7 mouse cellular contexts compared by ENCODE assay signal in the genomic region with DNA sequence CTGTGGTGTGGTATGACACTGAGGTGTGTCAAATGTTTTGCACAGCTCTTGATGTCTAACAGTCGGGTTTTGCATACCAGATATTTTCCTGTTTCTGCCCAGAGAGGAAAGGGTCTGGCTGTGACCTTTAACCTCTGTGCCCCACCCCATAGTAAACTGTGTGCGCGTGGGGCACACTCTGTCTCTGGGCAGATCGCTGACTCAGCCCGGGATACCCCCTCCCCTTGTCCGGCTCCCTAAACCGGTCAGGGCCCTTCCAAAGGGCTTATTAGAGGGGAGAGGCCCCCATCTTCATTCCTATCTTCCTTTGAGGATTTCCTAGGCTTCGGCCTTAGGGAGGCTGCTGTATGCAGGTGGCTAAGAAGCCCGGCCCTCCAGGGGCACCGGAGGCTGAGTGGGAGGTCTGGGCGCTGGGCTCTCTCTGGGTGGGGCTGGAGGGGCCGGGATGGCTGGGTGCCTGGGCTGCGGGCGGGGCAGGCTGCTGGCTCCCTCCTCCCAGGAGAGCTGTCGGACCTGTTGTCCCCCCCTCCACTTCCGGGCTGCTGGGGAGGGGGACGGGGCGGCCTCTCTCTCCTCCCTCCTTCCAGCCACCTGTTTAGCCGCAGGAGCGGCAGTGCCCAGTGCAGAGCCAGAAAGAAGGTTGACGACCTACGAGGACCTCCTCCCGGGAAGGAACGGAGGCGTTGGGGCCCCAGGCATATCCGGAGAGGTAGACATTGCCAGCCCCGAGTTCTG. TPM values are rescaled to one million over a fixed set of nuclear protein-coding genes. Genes with fewer than 3 reads are reported as not detected.
A peak's percentile ranks its signal among the peaks of the same experiment; 100 is the strongest.
DNase-seq lines count a peak whose midpoint lies in the region; ATAC-seq and TF ChIP-seq lines count a peak whose summit lies in the region.

A gene (plus strand): TSS at position 620 of the 735 bp plus-strand sequence.

- no peaks in the 10 kb centered on the region for H3K9me3 ChIP-seq in CH12.LX (replicated peaks; ENCODE audit: low read length)
- no peaks in the 10 kb centered on the region for H3K9me3 ChIP-seq in hindbrain, embryonic 14.5 days (ENCODE audit: control insufficient read depth, low read length)
- H3K9me3 ChIP-seq in liver, embryonic 11.5 days (ENCODE audit: control insufficient read depth, low read length) = no peaks in the 10 kb centered on the region
- no peaks in the 10 kb centered on the region for H3K9me3 ChIP-seq in midbrain, postnatal 0 days (ENCODE audit: low read length)

- peak within 1 kb of the TSS; percentile 81 for H3K9ac ChIP-seq in CH12.LX (ENCODE audit: insufficient read depth, low read depth)
- 0 out of 2 replicates have a peak within 1 kb of the TSS, but pooled peaks have one; percentile 1 for H3K9ac ChIP-seq in hindbrain, embryonic 14.5 days
- H3K9ac ChIP-seq in liver, embryonic 11.5 days (ENCODE audit: low read depth, low read length) = peak within 1 kb of the TSS; percentile 66
- H3K9ac ChIP-seq in midbrain, postnatal 0 days (replicated peaks; ENCODE audit: low read length, poor library complexity, severe bottlenecking) = no peak within 1 kb of the TSS; the same call in 1 of the 2 replicates

- TF ChIP-seq CTCF in CH12.LX (conservative IDR thresholded peaks at IDR 0.05 in 1 of 2, IDR thresholded peaks at IDR 0.05 in 1 of 2; ENCODE audit: low read depth in 2 of 2, low read length in 2 of 2) = no peak
- no peak for TF ChIP-seq CTCF in midbrain, postnatal 0 days (IDR thresholded peaks at IDR 0.05)

- peaks cover 7 to 32% of the 10 kb centered on the region in 2 experiments for H3K4me1 ChIP-seq in CH12.LX (ENCODE audit: control insufficient read depth in 1 of 2, insufficient read depth in 2 of 2)
- peaks cover 12% of the 10 kb centered on the region; the same call in 1 of the 2 replicates for H3K4me1 ChIP-seq in hindbrain, embryonic 14.5 days (replicated peaks; ENCODE audit: control insufficient read depth, insufficient read depth, low read length)
- H3K4me1 ChIP-seq in liver, embryonic 11.5 days (replicated peaks; ENCODE audit: control insufficient read depth, insufficient read depth, low read length) = peaks cover 14% of the 10 kb centered on the region
- no peaks in the 10 kb centered on the region for H3K4me1 ChIP-seq in midbrain, postnatal 0 days (ENCODE audit: insufficient read depth, low read length)

- no peak for DNase-seq in CH12.LX (ENCODE audit: extremely low read depth)
- no peak for DNase-seq in hindbrain, embryonic 14.5 days (ENCODE audit: low spot score)
- peak; percentile 62 for DNase-seq in liver, embryonic 11.5 days (ENCODE audit: low spot score)
- no peak for DNase-seq in midbrain, postnatal 0 days (ENCODE audit: low spot score)
- DNase-seq in thymus, postnatal 4 days = peak; percentile 67
- DNase-seq in left cerebral cortex, adult 8-10 months (ENCODE audit: low spot score in 2 of 2) = no peak

- H3K79me2 ChIP-seq in CH12.LX (replicated peaks; ENCODE audit: control insufficient read depth, extremely low read depth, insufficient read depth, poor library complexity, severe bottlenecking) = no peaks in the 10 kb centered on the region

- dilution Hi-C loops in CH12.LX (cut with MboI; ENCODE audit: extremely low pct_ligation_motif_present, extremely low pct_unique_long_range_greater_than_20kb, low sequenced_read_pairs) = no loop called here

- no peak within 1 kb of the TSS for H3K27ac ChIP-seq in CH12.LX (ENCODE audit: insufficient read depth, low read depth)
- H3K27ac ChIP-seq in hindbrain, embryonic 14.5 days = no peak within 1 kb of the TSS
- 0 out of 2 replicates have a peak within 1 kb of the TSS, but pooled peaks have one; percentile 25 for H3K27ac ChIP-seq in liver, embryonic 11.5 days (ENCODE audit: low read depth, low read length)
- no peak within 1 kb of the TSS for H3K27ac ChIP-seq in midbrain, postnatal 0 days (ENCODE audit: low read depth, low read length)

- in situ Hi-C loops in CH12.LX (cut with MboI; ENCODE audit: low pct_ligation_motif_present, low pct_unique_long_range_greater_than_20kb, low sequenced_read_pairs) = no loop called here

- no peak for TF ChIP-seq POLR2A in CH12.LX (IDR thresholded peaks at IDR 0.05; ENCODE audit: low read depth, low read length)

- TF ChIP-seq RAD21 in CH12.LX (IDR thresholded peaks at IDR 0.05; ENCODE audit: low read depth, low read length) = no peak

- no peak for TF ChIP-seq EP300 in CH12.LX (IDR thresholded peaks at IDR 0.05; ENCODE audit: low read length)

- WGBS in hindbrain, embryonic 14.5 days = 3% methylated on average over 26 of the region's 27 CpGs
- 3% methylated on average over 27 of the region's 27 CpGs for WGBS in liver, embryonic 11.5 days
- 5% methylated on average over 27 of the region's 27 CpGs for WGBS in midbrain, postnatal 0 days

- H3K4me3 ChIP-seq in CH12.LX (replicated peaks in 1 of 3; ENCODE audit: low read depth in 2 of 3, low read length in 2 of 3, poor library complexity in 1 of 3) = peak within 1 kb of the TSS; percentile 67 to 72 (median 71)
- H3K4me3 ChIP-seq in hindbrain, embryonic 14.5 days (replicated peaks; ENCODE audit: low read length) = peak within 1 kb of the TSS; percentile 22
- peak within 1 kb of the TSS; percentile 55 for H3K4me3 ChIP-seq in liver, embryonic 11.5 days (ENCODE audit: low read depth, low read length)
- peak within 1 kb of the TSS; percentile 30 for H3K4me3 ChIP-seq in midbrain, postnatal 0 days (ENCODE audit: low read depth, low read length)

- peaks cover 0 to 34% of the 10 kb centered on the region in 2 experiments for H3K36me3 ChIP-seq in CH12.LX (replicated peaks in 1 of 2; ENCODE audit: control insufficient read depth in 1 of 2, insufficient read depth in 1 of 2, low read length in 1 of 2)
- no peaks in the 10 kb centered on the region for H3K36me3 ChIP-seq in hindbrain, embryonic 14.5 days (replicated peaks; ENCODE audit: control insufficient read depth, insufficient read depth)
- H3K36me3 ChIP-seq in liver, embryonic 11.5 days (ENCODE audit: control insufficient read depth, insufficient read depth, low read length) = no peaks in the 10 kb centered on the region
- H3K36me3 ChIP-seq in midbrain, postnatal 0 days (ENCODE audit: insufficient read depth, low read length) = no peaks in the 10 kb centered on the region

- peak; percentile 20 for ATAC-seq in activated CD4-positive, CD25-positive, alpha-beta regulatory T cell, adult 4 months
- no peak for ATAC-seq in hindbrain, embryonic 14.5 days (ENCODE audit: low FRiP score)
- ATAC-seq in liver, embryonic 11.5 days (replicated peaks; ENCODE audit: low FRiP score) = peak; percentile 42
- no peak for ATAC-seq in midbrain, postnatal 0 days (ENCODE audit: low FRiP score)

- H3K4me2 ChIP-seq in CH12.LX (ENCODE audit: insufficient read depth, low read depth, poor library complexity, severe bottlenecking) = peak within 1 kb of the TSS; percentile 98
- H3K4me2 ChIP-seq in hindbrain, embryonic 14.5 days (replicated peaks) = peak within 1 kb of the TSS; percentile 43
- peak within 1 kb of the TSS; percentile 97 for H3K4me2 ChIP-seq in liver, embryonic 11.5 days
- H3K4me2 ChIP-seq in midbrain, postnatal 0 days (ENCODE audit: low read depth, low read length, poor library complexity, severe bottlenecking) = peak within 1 kb of the TSS; percentile 50

- H3K27me3 ChIP-seq in CH12.LX (replicated peaks) = no peaks in the 10 kb centered on the region
- H3K27me3 ChIP-seq in hindbrain, embryonic 14.5 days (ENCODE audit: control insufficient read depth, insufficient read depth, low read length) = peaks cover 53% of the 10 kb centered on the region
- peaks cover 22% of the 10 kb centered on the region for H3K27me3 ChIP-seq in liver, embryonic 11.5 days (replicated peaks; ENCODE audit: control insufficient read depth, insufficient read depth, low read length)
- H3K27me3 ChIP-seq in midbrain, postnatal 0 days (ENCODE audit: insufficient read depth, low read length) = peaks cover 37% of the 10 kb centered on the region

TF ChIP-seq in CH12.LX, 34 proteins besides CTCF, POLR2A, EP300 and RAD21:
- TF ChIP-seq UBTF (IDR thresholded peaks at IDR 0.05; ENCODE audit: low read depth, low read length) = 0 out of 2 replicates have a peak, but pooled peaks have one; percentile 49
- peak; percentile 82 for TF ChIP-seq ELF1 (IDR thresholded peaks at IDR 0.05; ENCODE audit: low read depth, low read length)
- peak; percentile 93 for TF ChIP-seq MAZ (IDR thresholded peaks at IDR 0.05; ENCODE audit: low read depth, low read length)
- peak; percentile 54; the same call in 1 of the 2 replicates for TF ChIP-seq SIN3A (IDR thresholded peaks at IDR 0.05; ENCODE audit: low read length)
- TF ChIP-seq MXI1 (IDR thresholded peaks at IDR 0.05; ENCODE audit: low read depth, low read length) = peak; percentile 18; the same call in 1 of the 2 replicates
- TF ChIP-seq USF1 (IDR thresholded peaks at IDR 0.05; ENCODE audit: low read depth, low read length) = no peak

RNA-seq across cellular contexts. Expression of the gene that starts here (rescaled TPM):
- 3.1 and 3.5 TPM in 2 replicates for total RNA-seq in CH12.LX (2012; rRNA removed)
- 0.89 and 1.1 TPM in 2 replicates for total RNA-seq in CH12.LX (2014; rRNA removed)
- 3.5 and 3.6 TPM in 2 replicates for polyA plus RNA-seq in CH12.LX (2012; ENCODE audit: insufficient read length, low read depth)
- polyA plus RNA-seq in activated CD4-positive, CD25-positive, alpha-beta regulatory T cell, adult 4 months (2017; shearing (Covaris generic)) = under 1 TPM; 0.25 to 0.73 TPM
- not detected in 2 replicates for polyA plus RNA-seq in hindbrain, embryonic 14.5 days (2014; fragmentation: Nextera tagmentation; extraction: Ambion mirVana)
- 0.13 and 0.14 TPM in 2 replicates for polyA plus RNA-seq in liver, embryonic 11.5 days (2014; fragmentation: Nextera tagmentation; extraction: Ambion mirVana)
- total RNA-seq in midbrain, postnatal 0 days (2014; rRNA removed) = 0.11 and 0.14 TPM in 2 replicates
- not detected in 2 replicates for polyA plus RNA-seq in midbrain, postnatal 0 days (2015; fragmentation: Nextera tagmentation; extraction: Ambion mirVana)
- total RNA-seq in left cerebral cortex, adult 8-10 months (2022) = under 1 TPM in 3 of 4 experiments, not detected in 1; 0.13 to 0.39 (median 0.27) TPM

Comparison
In these comparisons a context has a peak if more than half of its experiments do, and no peak if none do; other contexts are left out.
1. Peak in ATAC-seq in activated CD4-positive, CD25-positive, alpha-beta regulatory T cell, adult 4 months; RNA of the gene not detected or under 1 TPM.
2. Peak in DNase-seq, ATAC-seq, H3K4me3 ChIP-seq, H3K27ac ChIP-seq, H3K9ac ChIP-seq and H3K4me2 ChIP-seq in liver, embryonic 11.5 days; RNA of the gene not detected or under 1 TPM.
3. H3K4me2 ChIP-seq: peak in every context shown above with its lines; median percentile 98 in CH12.LX; 97 in liver, embryonic 11.5 days; 50 in midbrain, postnatal 0 days; 43 in hindbrain, embryonic 14.5 days.